Mouse (Mus musculus) stomach, postnatal 0 days (tissue): Measurements from ENCODE around the gene Dazap1.

Experiments used
- CTCF ChIP-seq: IDR thresholded peaks from 2 replicates; pipeline ENCODE4 v1.5.1; 2016; ENCODE audit warnings: antibody characterized with exemption, low read depth, mild to moderate bottlenecking, moderate library complexity
- EP300 ChIP-seq: optimal IDR thresholded peaks from 2 replicates; pipeline ENCODE3; 2016; ENCODE audit warnings: antibody characterized with exemption

DNA sequence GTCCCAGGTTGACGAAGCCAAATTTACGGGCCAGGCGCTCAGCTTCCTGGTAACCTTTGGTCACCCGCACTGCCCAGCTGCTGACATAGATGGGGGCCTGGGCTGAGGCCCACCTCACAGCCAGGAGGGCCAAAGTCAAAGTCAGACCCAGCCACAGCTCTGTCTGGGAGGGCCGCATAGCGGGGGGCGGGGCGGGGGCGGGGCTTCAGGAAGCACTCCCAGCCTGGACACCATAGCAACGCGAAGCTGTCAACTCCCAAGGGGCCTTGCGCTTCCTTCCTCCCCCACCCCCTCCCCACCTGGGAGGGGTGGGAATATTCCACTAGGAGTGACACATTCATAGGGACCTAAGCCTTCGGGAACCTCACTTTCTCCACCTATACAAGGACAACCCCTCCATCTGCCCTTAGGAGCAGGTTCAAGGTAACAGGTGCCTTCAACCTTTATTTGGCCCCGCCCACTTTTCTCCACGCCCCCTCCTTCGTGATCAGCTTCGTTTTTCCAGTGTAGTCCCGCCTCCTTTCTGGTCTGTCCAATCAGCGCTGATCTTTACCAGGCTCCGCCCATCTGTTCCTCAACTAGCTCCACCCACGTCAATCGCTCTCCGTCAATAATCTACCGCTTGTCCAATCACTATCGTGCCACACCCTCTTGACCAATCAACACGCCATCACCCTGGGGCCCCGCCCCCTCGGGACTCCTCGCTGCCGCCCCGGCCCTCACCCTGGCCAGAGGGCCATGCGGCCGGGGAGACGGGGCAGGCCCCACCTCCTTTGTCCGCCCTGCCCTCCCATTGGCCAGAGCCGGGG, 68.2 kb downstream of the Dazap1 start, which contains the start of the genes Pcsk4 and Reep6:
- no peak for TF ChIP-seq CTCF
- TF ChIP-seq EP300 = no peak
